Mouse (Mus musculus): ENCODE data around the gene Sash1. TPM values are rescaled to one million over a fixed set of nuclear protein-coding genes. Genes with fewer than 3 reads are reported as not detected.

The Sash1 gene
- polyA plus RNA-seq (2012; rRNA removed): 12.3 and 14.9 TPM in 2 replicates

DNA sequence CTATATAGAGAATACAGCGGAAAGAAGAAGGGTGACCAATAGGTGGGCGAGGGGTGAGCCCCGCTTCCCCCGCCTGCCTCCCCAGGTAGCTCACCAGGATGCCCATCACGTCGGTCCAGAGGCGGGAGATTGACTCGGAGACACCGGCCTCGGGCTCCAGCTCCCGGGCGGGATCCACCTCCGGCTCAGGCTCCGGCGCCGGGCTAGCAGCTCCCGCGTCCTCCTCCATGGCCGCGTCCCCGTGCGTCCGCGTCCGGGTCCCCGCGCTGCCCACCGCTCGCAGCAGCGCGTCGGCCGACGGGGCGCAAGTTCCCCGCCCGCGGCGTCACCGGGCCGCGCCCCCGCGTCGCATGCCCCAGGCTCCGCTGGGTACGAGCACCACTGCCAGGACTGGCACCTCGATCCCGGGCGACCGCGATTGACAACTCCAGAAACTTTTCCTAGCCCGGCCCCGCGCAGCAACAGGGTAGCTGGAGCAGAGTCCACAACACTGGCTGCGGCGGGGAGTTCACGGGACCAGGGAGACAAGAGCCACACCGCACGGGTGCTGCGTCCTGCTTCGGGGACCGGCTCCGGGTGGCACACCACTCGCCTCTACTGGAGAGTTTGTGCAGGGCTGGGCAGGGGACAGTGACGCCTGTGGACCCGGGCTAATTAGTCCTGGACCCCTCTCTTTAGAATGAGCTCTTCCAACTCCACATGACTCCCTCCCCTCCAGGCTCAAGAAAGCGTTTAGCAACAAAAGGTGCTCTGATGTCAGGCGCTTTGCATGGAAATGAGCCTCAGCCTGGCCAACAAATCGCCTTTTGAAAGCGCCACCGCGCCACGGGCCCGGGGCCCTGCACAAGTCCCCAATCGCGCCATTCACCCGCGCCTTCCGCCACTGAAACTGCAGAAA, at the start of gene Sash1:
Gene Sash1, minus strand, starts transcription at position 441 of the 898 bp plus-strand sequence.

